Mouse (Mus musculus) megakaryocyte-erythroid progenitor cell, adult 5-6 weeks (primary cell): ENCODE results near the gene Dmac2. TPM values are rescaled to one million over a fixed set of nuclear protein-coding genes. Genes with fewer than 3 reads are reported as not detected.

Source experiments
- total RNA-seq, 2 experiments: library from RNA; stranded (forward) in 1 of 2; stranded (reverse) in 1 of 2; fragments of 200-1000, 215-1000 nt in 1 of 2; fragments of >200 nt in 1 of 2; fragmentation: Nextera tagmentation in 1 of 2; gene quantifications; 2 replicates each; pipeline ENCODE4 v1.2.3; 2014 to 2017

Gene Dmac2
- total RNA-seq, 2 experiments from 2014 or later, result 22.5 to 30.4 TPM

Other genes with a start within 250 kb of the Dmac2 start
- gene Cnfn, start 249.7 kb upstream of the Dmac2 start, total RNA-seq (2014; fragmentation: Nextera tagmentation), result not detected in 2 replicates
- not detected in 2 replicates for gene Cnfn, start 249.7 kb upstream of the Dmac2 start, total RNA-seq (2017)
- gene Lipe, start 220.7 kb upstream of the Dmac2 start, total RNA-seq (2014; fragmentation: Nextera tagmentation), result 7.1 and 12.6 TPM in 2 replicates
- 4.5 and 6.4 TPM in 2 replicates for gene Lipe, start 220.7 kb upstream of the Dmac2 start, total RNA-seq (2017)
- not detected in 2 replicates for gene Cxcl17, start 206.5 kb upstream of the Dmac2 start, total RNA-seq (2014; fragmentation: Nextera tagmentation)
- gene Cxcl17, start 206.5 kb upstream of the Dmac2 start, total RNA-seq (2017), result not detected in 2 replicates
- gene Ceacam1, start 141.8 kb upstream of the Dmac2 start, total RNA-seq (2014; fragmentation: Nextera tagmentation), result 6.6 and 6.8 TPM in 2 replicates
- gene Ceacam1, start 141.8 kb upstream of the Dmac2 start, total RNA-seq (2017), result 1.3 and 6.4 TPM in 2 replicates
- gene Ceacam2, start 79.6 kb upstream of the Dmac2 start, total RNA-seq (2014; fragmentation: Nextera tagmentation), result not detected in 2 replicates
- gene Ceacam2, start 79.6 kb upstream of the Dmac2 start, total RNA-seq (2017), result not detected in 2 replicates
- gene Erich4, start 3.5 kb upstream of the Dmac2 start, total RNA-seq (2014; fragmentation: Nextera tagmentation), result not detected in 2 replicates
- not detected in 2 replicates for gene Erich4, start 3.5 kb upstream of the Dmac2 start, total RNA-seq (2017)
- gene B3gnt8, start 7.2 kb downstream of the Dmac2 start, total RNA-seq (2014; fragmentation: Nextera tagmentation), result 8.2 TPM in 1 of 2 replicates, not detected in the other
- 0.19 and 0.46 TPM in 2 replicates for gene B3gnt8, start 7.2 kb downstream of the Dmac2 start, total RNA-seq (2017)
- 20.2 and 27.4 TPM in 2 replicates for gene Bckdha, start 39.6 kb downstream of the Dmac2 start, total RNA-seq (2014; fragmentation: Nextera tagmentation)
- gene Bckdha, start 39.6 kb downstream of the Dmac2 start, total RNA-seq (2017), result 22.6 and 25.8 TPM in 2 replicates
- 69.2 and 123 TPM in 2 replicates for gene Exosc5, start 39.8 kb downstream of the Dmac2 start, total RNA-seq (2014; fragmentation: Nextera tagmentation)
- 34.9 and 43.9 TPM in 2 replicates for gene Exosc5, start 39.8 kb downstream of the Dmac2 start, total RNA-seq (2017)
- gene Tmem91, start 55.8 kb downstream of the Dmac2 start, total RNA-seq (2014; fragmentation: Nextera tagmentation), result 2.2 TPM in 1 of 2 replicates, not detected in the other
- gene Tmem91, start 55.8 kb downstream of the Dmac2 start, total RNA-seq (2017), result not detected in 2 replicates
- gene B9d2, start 61.4 kb downstream of the Dmac2 start, total RNA-seq (2014; fragmentation: Nextera tagmentation), result 34.6 and 35.2 TPM in 2 replicates
- 42.8 and 45.5 TPM in 2 replicates for gene B9d2, start 61.4 kb downstream of the Dmac2 start, total RNA-seq (2017)
- gene Tgfb1, start 67.6 kb downstream of the Dmac2 start, total RNA-seq (2014; fragmentation: Nextera tagmentation), result 156 and 169 TPM in 2 replicates
- gene Tgfb1, start 67.6 kb downstream of the Dmac2 start, total RNA-seq (2017), result 26.0 and 27.0 TPM in 2 replicates
- gene Ccdc97, start 99.7 kb downstream of the Dmac2 start, total RNA-seq (2014; fragmentation: Nextera tagmentation), result 43.5 and 59.8 TPM in 2 replicates
- gene Ccdc97, start 99.7 kb downstream of the Dmac2 start, total RNA-seq (2017), result 7.0 and 18.6 TPM in 2 replicates
- 171 and 188 TPM in 2 replicates for gene Hnrnpul1, start 135.3 kb downstream of the Dmac2 start, total RNA-seq (2014; fragmentation: Nextera tagmentation)
- 139 and 159 TPM in 2 replicates for gene Hnrnpul1, start 135.3 kb downstream of the Dmac2 start, total RNA-seq (2017)
- 0.68 and 1.0 TPM in 2 replicates for gene Axl, start 169.3 kb downstream of the Dmac2 start, total RNA-seq (2014; fragmentation: Nextera tagmentation)
- gene Axl, start 169.3 kb downstream of the Dmac2 start, total RNA-seq (2017), result 0.70 and 1.4 TPM in 2 replicates
- gene Cyp2s1, start 197.5 kb downstream of the Dmac2 start, total RNA-seq (2014; fragmentation: Nextera tagmentation), result not detected in 2 replicates
- gene Cyp2s1, start 197.5 kb downstream of the Dmac2 start, total RNA-seq (2017), result not detected in 2 replicates